Mouse (Mus musculus): ENCODE measurements at regions not wholly inside any gene's neighbourhood (a gene's known extent, or its start where the extent isn't known, plus 50 kb on each side); places are given as distances from the start of the nearest gene placed in this dataset.

GRCm38 (mm10) chr13:31503191-31503590 lies 52.7 kb upstream of the Foxq1 start:
- no peak for DNase-seq (ENCODE audit: low spot score in 2 of 2)

GRCm38 (mm10) chr13:31503832-31504231 lies 52.1 kb upstream of the Foxq1 start:
- DNase-seq (ENCODE audit: low spot score in 2 of 2), result no peak

- DNase-seq (ENCODE audit: low spot score in 2 of 2), result no peak
Observed at GRCm38 (mm10) chr13:31504316-31504715, 51.6 kb upstream of the Foxq1 start.

- peak in 1 of 2 experiments; percentile 4 for DNase-seq (ENCODE audit: low spot score in 2 of 2)
Observed at GRCm38 (mm10) chr13:31505386-31505785, 50.5 kb upstream of the Foxq1 start.
